Mouse (Mus musculus): ENCODE results near the gene Myo9b. TPM values are rescaled to one million over a fixed set of nuclear protein-coding genes. Genes with fewer than 3 reads are reported as not detected.
A peak's percentile ranks its signal among the peaks of the same experiment; 100 is the strongest.
"Not testable (repeated sequence)": the region's sequence is repeated elsewhere in the genome, so short reads cannot be mapped to it uniquely, and the experiment has no call there.

Myo9b gene
- polyA plus RNA-seq, 1 experiment from 2014 or later = 25.3 TPM

DNA sequence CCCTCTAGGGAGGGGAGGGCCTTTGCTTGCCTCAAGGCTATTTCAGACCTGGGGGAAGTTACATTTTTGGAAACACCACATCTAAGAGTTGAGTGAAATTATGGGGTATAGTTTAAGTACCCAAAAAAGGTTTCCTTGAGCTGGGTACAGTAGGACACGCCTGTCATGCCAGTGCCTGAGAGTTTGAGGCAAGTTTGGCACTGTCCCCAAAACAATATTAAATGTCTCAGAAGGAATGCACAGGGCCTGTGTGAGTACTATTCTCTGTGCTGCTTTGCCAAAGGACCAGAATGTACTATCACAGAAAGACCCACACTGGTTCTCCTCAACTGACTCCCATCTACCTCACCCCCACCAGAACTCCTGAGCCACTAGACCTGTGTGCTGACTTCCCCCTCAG is 31.1 kb downstream of the Myo9b start:
- H3K9me3 ChIP-seq (replicated peaks) = peaks cover 6% of the 10 kb centered on the region; the same call in 1 of the 2 replicates
- no peak for DNase-seq (ENCODE audit: low spot score)
- no peak overlapping the region for H3K4me3 ChIP-seq
- no peak overlapping the region for H3K27ac ChIP-seq (replicated peaks)
- peaks cover 41% of the 10 kb centered on the region for H3K36me3 ChIP-seq
- no peaks in the 10 kb centered on the region for H3K4me1 ChIP-seq
- 93% methylated on average over 1 of the region's 1 CpGs for WGBS
- H3K27me3 ChIP-seq (ENCODE audit: low read depth, poor library complexity, severe bottlenecking) = no peaks in the 10 kb centered on the region

DNA sequence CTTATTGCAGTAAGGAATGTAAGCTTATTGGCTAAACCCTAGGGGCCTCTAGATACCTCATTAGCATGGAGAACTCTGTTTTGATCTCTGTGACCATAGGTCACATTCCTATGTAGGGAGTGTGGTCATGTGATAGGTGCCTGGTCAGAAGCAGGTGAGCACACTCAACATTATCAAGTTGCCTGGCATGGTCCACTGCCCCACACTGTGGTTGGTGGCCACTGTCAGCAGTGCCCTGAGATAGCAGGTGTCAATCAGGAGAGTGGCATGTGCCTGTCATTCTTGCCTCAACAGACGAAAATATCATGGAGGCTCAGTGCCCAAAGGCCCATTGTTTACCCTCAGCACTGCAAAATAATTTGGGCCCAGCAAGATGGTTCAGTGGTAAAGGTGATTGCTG is 33.5 kb downstream of the Myo9b start:
- WGBS = 82% methylated on average over 1 of the region's 1 CpGs
- no peak for DNase-seq (ENCODE audit: low spot score)
- peaks cover 6% of the 10 kb centered on the region; the same call in 1 of the 2 replicates for H3K9me3 ChIP-seq (replicated peaks)

DNA sequence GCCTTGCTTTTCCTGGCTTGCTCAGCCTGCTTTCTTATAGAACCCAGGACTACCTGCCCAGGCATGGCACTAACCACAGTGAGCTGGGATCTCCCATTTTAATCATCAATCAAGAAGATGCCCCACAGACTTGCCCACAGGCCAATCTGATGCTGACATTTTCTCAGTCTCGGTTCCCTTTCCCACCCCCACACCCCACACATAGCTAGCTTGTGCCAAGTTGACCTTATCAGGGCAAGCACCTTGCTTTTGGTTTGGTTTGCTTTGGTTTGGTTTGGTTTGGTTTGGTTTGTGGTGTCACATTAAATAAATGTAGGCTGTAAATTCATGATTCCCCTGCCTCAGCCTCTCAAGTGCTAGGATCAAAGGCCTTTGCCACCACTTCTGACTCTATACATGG is 34.9 kb downstream of the Myo9b start:
- peaks cover 3% of the 10 kb centered on the region for H3K4me1 ChIP-seq
- no peak for DNase-seq (ENCODE audit: low spot score)
- peaks cover 3% of the 10 kb centered on the region; the same call in 1 of the 2 replicates for H3K9me3 ChIP-seq (replicated peaks)
- no peaks in the 10 kb centered on the region for H3K27me3 ChIP-seq (ENCODE audit: low read depth, poor library complexity, severe bottlenecking)
- H3K4me3 ChIP-seq = no peak overlapping the region
- peaks cover 28% of the 10 kb centered on the region for H3K36me3 ChIP-seq
- 100% methylated on average over 1 of the region's 1 CpGs for WGBS
- H3K27ac ChIP-seq (replicated peaks) = no peak overlapping the region

More for the DNA sequence above, 33.5 kb downstream of the Myo9b start:
- H3K27ac ChIP-seq (replicated peaks) = no peak overlapping the region
- no peaks in the 10 kb centered on the region for H3K27me3 ChIP-seq (ENCODE audit: low read depth, poor library complexity, severe bottlenecking)
- H3K36me3 ChIP-seq = peaks cover 35% of the 10 kb centered on the region
- no peak overlapping the region for H3K4me3 ChIP-seq
- no peaks in the 10 kb centered on the region for H3K4me1 ChIP-seq

DNA sequence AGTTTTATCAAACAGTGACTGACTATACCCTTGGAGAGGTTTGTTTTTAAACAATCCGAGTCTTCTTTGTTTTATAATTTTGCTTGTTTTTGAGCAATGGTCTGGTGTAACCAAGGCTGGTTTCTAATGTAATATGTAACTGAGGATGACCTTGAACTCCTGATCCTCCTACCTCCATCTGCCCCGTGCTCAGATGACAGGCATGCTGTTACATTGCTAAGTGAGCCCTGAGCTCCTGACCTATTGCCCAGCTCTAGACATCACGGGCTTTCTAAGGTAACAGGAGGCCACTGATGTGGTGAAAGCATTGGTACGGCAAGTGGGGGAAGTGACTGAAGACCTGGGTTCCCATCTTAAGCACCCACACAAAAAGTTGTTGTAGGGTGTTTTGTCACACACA is 35.4 kb downstream of the Myo9b start:
- H3K4me3 ChIP-seq = no peak overlapping the region
- H3K36me3 ChIP-seq = peaks cover 22% of the 10 kb centered on the region
- DNase-seq (ENCODE audit: low spot score) = no peak
- no peaks in the 10 kb centered on the region; the same call in 1 of the 2 replicates for H3K9me3 ChIP-seq (replicated peaks)
- no peak overlapping the region for H3K27ac ChIP-seq (replicated peaks)
- no peaks in the 10 kb centered on the region for H3K27me3 ChIP-seq (ENCODE audit: low read depth, poor library complexity, severe bottlenecking)
- whole genome bisulfite sequencing = 92% methylated on average over 4 of the region's 4 CpGs
- peaks cover 8% of the 10 kb centered on the region for H3K4me1 ChIP-seq

DNA sequence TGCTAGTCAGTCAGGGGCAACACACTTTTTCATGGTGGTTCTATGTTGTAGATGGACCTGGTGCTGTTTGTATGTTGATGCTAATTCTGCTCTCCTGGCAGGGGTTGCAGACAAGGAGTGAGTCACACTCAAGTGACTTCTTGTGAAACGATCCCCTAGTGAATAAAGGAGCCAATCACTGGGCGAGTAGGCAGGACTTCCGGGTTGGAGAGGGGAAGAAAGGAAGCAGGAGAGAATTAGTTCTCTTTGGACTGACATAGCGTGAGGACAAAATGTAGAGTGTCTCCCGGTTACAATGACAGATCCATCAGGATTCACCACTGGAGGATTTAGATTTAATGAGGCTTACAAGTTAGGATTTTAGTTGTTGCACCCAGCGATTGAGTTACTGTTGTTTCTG is 37.9 kb downstream of the Myo9b start:
- H3K27me3 ChIP-seq (ENCODE audit: low read depth, poor library complexity, severe bottlenecking) = no peaks in the 10 kb centered on the region
- H3K4me1 ChIP-seq = peaks cover 12% of the 10 kb centered on the region
- 80% methylated on average over 6 of the region's 6 CpGs for WGBS
- H3K4me3 ChIP-seq = no peak overlapping the region
- H3K27ac ChIP-seq (replicated peaks) = no peak overlapping the region
- DNase-seq (ENCODE audit: low spot score) = no peak
- H3K36me3 ChIP-seq = peaks cover 14% of the 10 kb centered on the region
- no peaks in the 10 kb centered on the region for H3K9me3 ChIP-seq (replicated peaks)

DNA sequence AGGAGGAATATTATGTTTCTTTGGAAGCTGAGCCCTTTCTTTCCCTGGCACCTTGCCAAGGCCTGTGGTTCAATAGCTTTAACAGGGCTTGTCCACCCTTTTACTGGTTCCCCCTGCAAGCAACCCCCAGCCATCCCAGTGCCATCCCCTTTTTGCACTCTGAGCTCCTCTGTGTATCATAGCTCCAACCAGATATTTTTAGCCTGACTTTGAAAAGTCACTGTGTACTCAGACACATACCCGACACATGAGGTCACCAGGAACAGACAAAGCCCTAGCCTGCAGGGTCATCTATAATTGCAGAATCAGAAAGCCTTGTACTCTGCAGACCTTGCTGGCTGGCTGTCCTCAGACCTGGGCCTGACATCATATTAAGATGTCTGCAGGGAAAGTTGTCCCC is 40.2 kb downstream of the Myo9b start:
- Histone ChIP-seq H3K27ac (replicated peaks) (peak overlapping the region; percentile 42; the same call in 1 of the 2 replicates), H3K9me3 (replicated peaks) (no peaks in the 10 kb centered on the region), H3K36me3 (peaks cover 29% of the 10 kb centered on the region), H3K4me3 (no peak overlapping the region), H3K4me1 (peaks cover 12% of the 10 kb centered on the region), H3K27me3 (ENCODE audit: low read depth, poor library complexity, severe bottlenecking) (no peaks in the 10 kb centered on the region)
- WGBS = 74% methylated on average over 1 of the region's 1 CpGs
- DNase-seq (ENCODE audit: low spot score) = no peak

DNA sequence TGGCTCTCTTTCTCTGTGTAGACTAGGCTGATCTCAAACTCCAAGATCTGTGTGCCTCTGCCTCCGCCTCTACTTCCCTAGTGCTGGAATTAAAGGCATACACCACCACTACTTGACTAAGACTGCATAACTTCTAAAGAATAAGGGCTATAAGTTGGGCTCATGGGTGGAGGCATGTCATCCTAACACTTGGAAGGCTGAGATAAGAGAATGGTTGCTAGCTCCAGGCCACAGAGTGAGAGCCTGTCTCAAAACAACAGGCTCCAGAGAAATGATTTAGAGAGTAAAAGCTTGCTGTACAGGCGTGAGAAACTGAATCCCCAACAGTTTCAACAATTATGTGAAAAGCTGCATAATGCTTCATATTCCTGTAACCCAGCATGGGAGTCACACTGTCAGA is 41.4 kb downstream of the Myo9b start:
- H3K27me3 ChIP-seq (ENCODE audit: low read depth, poor library complexity, severe bottlenecking) = no peaks in the 10 kb centered on the region
- no peaks in the 10 kb centered on the region for H3K9me3 ChIP-seq (replicated peaks)
- peaks cover 12% of the 10 kb centered on the region for H3K4me1 ChIP-seq
- no peak overlapping the region for H3K27ac ChIP-seq (replicated peaks)
- H3K4me3 ChIP-seq = no peak overlapping the region
- peaks cover 34% of the 10 kb centered on the region for H3K36me3 ChIP-seq
- WGBS = 82% methylated on average over 2 of the region's 2 CpGs
- no peak for DNase-seq (ENCODE audit: low spot score)

DNA sequence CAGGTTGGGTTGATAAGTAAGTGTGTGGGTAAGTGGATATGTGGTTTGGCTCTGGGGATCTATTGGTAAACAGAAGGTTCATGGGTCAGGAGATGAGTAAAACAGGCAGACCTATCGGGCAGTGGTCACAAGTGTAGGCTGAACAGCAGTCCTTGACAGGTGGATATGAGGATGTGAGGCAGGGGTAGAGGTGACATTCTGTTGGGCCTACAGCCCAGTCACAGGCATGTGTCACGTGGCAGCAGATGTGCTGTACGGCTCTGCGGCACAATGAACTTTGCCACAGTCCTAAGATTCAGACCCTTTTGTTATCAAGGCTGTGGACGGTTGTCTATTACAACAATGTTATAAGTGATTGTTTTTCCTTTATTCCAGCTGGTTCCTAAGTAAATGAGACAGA is 43.5 kb downstream of the Myo9b start:
- WGBS = 92% methylated on average over 5 of the region's 5 CpGs
- Histone ChIP-seq H3K4me3 (no peak overlapping the region), H3K4me1 (peaks cover 12% of the 10 kb centered on the region), H3K9me3 (replicated peaks) (no peaks in the 10 kb centered on the region), H3K27me3 (ENCODE audit: low read depth, poor library complexity, severe bottlenecking) (no peaks in the 10 kb centered on the region), H3K36me3 (peaks cover 35% of the 10 kb centered on the region), H3K27ac (replicated peaks) (no peak overlapping the region)
- DNase-seq (ENCODE audit: low spot score) = no peak

DNA sequence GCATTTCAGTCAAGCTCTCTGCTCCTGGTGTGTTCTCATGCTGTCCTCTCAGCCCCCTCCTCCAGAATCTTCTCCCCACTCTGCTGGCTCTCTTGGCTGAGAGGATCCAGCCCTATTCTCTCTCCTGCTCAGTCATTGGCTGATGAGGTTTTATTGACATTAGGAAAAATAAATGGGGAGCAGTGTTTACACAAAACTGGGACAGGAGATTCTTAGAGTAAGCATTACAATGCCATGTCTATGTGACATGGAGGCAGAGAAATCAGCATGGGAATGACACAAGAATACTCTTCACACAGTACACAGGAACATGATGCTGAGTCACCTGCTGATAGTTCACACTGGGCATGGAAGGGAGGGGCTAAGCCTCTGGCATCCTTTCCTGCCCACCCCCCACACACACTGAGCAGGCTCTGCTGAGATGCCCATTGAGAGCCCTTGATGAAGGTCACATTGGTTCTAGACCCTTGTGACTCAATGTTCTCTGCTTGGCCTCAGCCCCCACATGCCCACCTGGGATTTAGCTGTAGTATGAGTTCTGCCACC is 44.0 kb downstream of the Myo9b start:
- Histone ChIP-seq H3K27me3 (ENCODE audit: low read depth, poor library complexity, severe bottlenecking) (no peaks in the 10 kb centered on the region), H3K27ac (replicated peaks) (no peak overlapping the region), H3K9me3 (replicated peaks) (no peaks in the 10 kb centered on the region), H3K4me1 (peaks cover 12% of the 10 kb centered on the region), H3K4me3 (no peak overlapping the region), H3K36me3 (peaks cover 40% of the 10 kb centered on the region)
- no peak for DNase-seq (ENCODE audit: low spot score)

DNA sequence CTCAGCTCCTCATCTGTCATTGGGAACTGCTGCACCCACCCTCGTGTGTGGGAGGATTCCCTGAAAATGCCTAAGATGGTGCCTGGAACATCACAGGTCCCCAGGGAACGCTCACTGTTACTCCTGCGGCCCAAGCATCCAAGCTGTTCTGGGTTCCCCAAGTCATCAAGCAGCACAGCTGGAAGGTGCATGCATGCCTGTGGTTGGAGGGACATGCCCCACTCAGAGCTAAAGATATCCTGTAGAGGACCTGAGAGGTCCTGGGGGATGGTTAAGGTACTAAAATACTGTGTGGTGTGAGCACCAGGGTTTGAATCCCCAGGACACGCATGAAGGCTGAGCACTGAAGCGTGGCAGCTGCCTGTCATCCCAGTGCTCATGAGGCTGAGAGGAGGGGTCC is 46.1 kb downstream of the Myo9b start:
- 78% methylated on average over 5 of the region's 5 CpGs for WGBS
- H3K36me3 ChIP-seq = peaks cover 60% of the 10 kb centered on the region
- not testable (repeated sequence) for H3K27me3 ChIP-seq (ENCODE audit: low read depth, poor library complexity, severe bottlenecking)

DNA sequence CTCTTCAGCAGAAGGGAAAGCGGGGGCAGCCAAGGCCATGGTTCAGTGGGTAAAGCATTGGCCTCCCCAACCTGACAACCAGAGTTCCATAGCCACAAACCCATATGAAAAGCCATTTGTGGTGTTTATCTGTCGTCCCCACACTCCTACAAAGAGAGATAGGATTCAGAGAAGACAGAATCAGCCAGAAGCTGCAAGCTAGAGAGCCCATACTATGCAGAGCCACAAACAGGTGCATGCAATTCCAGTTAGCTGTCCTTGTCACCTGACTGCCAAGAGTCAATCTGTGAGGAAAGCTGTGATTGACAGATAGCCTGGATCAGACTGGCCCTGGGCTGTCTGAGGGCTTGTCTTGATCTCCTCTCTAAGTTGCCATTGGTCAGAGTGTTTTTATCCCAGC is 47.2 kb downstream of the Myo9b start:
- not testable (repeated sequence) for H3K4me1 ChIP-seq; H3K4me3 ChIP-seq; DNase-seq (ENCODE audit: low spot score); H3K9me3 ChIP-seq (replicated peaks); H3K27me3 ChIP-seq (ENCODE audit: low read depth, poor library complexity, severe bottlenecking); H3K27ac ChIP-seq (replicated peaks)
- WGBS = 86% methylated on average over 2 of the region's 2 CpGs
- H3K36me3 ChIP-seq = peaks cover 69% of the 10 kb centered on the region

More for the DNA sequence above, 46.1 kb downstream of the Myo9b start:
- H3K4me1 ChIP-seq; H3K4me3 ChIP-seq; DNase-seq (ENCODE audit: low spot score); H3K9me3 ChIP-seq (replicated peaks); H3K27ac ChIP-seq (replicated peaks): not testable (repeated sequence)

DNA sequence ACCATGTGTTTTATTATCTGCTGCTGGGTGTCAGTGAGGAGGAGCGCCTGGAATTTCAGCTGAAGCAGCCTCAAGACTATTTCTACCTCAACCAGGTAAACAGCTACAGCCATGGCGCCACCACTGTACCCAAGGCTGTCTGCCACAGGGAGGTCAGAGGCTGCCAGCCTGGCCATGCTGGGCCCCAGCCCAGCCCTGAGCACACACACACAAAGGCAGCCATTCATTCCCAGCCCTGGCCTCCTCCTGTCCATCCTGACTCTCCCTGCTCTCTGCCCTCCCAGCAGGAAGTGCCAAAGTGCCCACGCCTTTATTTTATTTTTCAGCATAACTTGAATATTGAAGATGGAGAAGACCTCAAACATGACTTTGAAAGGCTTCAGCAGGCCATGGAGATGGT is 50.4 kb downstream of the Myo9b start:
- no peak overlapping the region for H3K27ac ChIP-seq (replicated peaks)
- peaks cover 72% of the 10 kb centered on the region for H3K36me3 ChIP-seq
- no peak for DNase-seq (ENCODE audit: low spot score)
- H3K4me1 ChIP-seq = no peaks in the 10 kb centered on the region
- no peak overlapping the region for H3K4me3 ChIP-seq
- 95% methylated on average over 3 of the region's 3 CpGs for WGBS
- no peaks in the 10 kb centered on the region for H3K27me3 ChIP-seq (ENCODE audit: low read depth, poor library complexity, severe bottlenecking)
- H3K9me3 ChIP-seq (replicated peaks) = no peaks in the 10 kb centered on the region

DNA sequence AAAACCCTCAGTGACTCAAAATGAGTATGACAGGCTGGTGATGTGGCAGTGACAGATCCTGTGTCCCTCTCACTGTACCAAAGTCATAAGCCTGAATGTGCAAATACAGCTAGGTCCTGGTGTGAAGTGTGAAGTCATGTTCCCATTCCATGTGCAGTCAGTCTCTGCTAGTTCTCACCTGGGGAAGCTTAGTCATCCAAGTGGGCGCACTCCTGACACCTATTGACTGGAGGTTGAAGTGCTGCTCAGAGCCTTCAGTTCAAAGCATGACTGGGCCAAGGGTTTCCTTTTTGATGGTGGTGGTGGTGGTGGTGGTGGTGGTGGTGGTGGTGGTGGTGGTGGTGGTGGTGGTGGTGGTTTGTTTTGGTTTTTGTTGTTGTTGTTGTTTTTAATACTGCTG is 52.3 kb downstream of the Myo9b start:
- 92% methylated on average over 1 of the region's 1 CpGs for WGBS
- peaks cover 84% of the 10 kb centered on the region for H3K36me3 ChIP-seq

DNA sequence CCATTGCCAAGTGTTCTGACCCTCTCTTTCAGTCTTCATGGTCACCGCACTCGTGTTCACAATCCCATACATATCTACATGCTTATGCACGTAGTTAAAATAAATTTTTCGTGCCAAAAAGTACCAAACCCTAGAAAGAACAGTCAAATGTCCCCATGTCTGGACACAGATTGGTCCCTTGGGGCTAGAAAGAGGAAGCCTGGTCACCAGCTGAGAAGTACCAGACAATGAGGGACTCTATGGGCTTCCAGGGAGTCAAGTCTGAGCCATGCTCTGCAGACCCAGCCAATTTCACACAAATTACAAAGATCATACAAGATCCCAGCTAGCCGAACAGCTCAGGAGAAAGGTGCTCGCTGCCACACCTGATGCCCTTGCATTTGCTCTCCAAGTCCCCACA is 65.3 kb downstream of the Myo9b start:
- H3K27me3 ChIP-seq (ENCODE audit: low read depth, poor library complexity, severe bottlenecking); H3K9me3 ChIP-seq (replicated peaks); H3K27ac ChIP-seq (replicated peaks); H3K4me1 ChIP-seq; DNase-seq (ENCODE audit: low spot score); H3K4me3 ChIP-seq: not testable (repeated sequence)
- 96% methylated on average over 6 of the region's 6 CpGs for WGBS
- peaks cover 61% of the 10 kb centered on the region for H3K36me3 ChIP-seq

More for the DNA sequence above, 52.3 kb downstream of the Myo9b start:
- H3K4me3 ChIP-seq = no peak overlapping the region
- no peaks in the 10 kb centered on the region for H3K27me3 ChIP-seq (ENCODE audit: low read depth, poor library complexity, severe bottlenecking)
- no peak for DNase-seq (ENCODE audit: low spot score)
- no peaks in the 10 kb centered on the region for H3K4me1 ChIP-seq
- H3K27ac ChIP-seq (replicated peaks) = no peak overlapping the region
- H3K9me3 ChIP-seq (replicated peaks) = no peaks in the 10 kb centered on the region

Measured in midbrain, embryonic 10.5 days (tissue).